Mouse (Mus musculus): Measurements from ENCODE around the gene Fads1. TPM values are rescaled to one million over a fixed set of nuclear protein-coding genes. Genes with fewer than 3 reads are reported as not detected.

The Fads1 gene
- polyA plus RNA-seq, 1 experiment from 2014 or later = 44.5 TPM

- H3K9ac ChIP-seq (replicated peaks; ENCODE audit: low read depth) = no peak overlapping the region
- no peak overlapping the region for H3K4me2 ChIP-seq (replicated peaks; ENCODE audit: low read depth, low read length)
- no peak for TF ChIP-seq CTCF (IDR thresholded peaks at IDR 0.05)
- TF ChIP-seq EP300 (IDR thresholded peaks at IDR 0.05) = no peak
- H3K4me3 ChIP-seq (ENCODE audit: low read depth, low read length) = no peak overlapping the region
- H3K36me3 ChIP-seq (ENCODE audit: insufficient read depth, low read length) = peaks cover 42% of the 10 kb centered on the region
- H3K9me3 ChIP-seq (ENCODE audit: low read length) = no peaks in the 10 kb centered on the region
- H3K27ac ChIP-seq (ENCODE audit: low read length) = no peak overlapping the region
- no peaks in the 10 kb centered on the region for H3K27me3 ChIP-seq (replicated peaks; ENCODE audit: insufficient read depth, low read length)
- ATAC-seq (no peak), DNase-seq (ENCODE audit: low spot score) (no peak)
- no peaks in the 10 kb centered on the region for H3K4me1 ChIP-seq (ENCODE audit: insufficient read depth, low read depth, low read length)
- 65% methylated on average over 3 of the region's 3 CpGs for WGBS
Measured at GRCm38 (mm10) chr19:10208851-10209250, 26.2 kb downstream of the Fads1 start.

DNA sequence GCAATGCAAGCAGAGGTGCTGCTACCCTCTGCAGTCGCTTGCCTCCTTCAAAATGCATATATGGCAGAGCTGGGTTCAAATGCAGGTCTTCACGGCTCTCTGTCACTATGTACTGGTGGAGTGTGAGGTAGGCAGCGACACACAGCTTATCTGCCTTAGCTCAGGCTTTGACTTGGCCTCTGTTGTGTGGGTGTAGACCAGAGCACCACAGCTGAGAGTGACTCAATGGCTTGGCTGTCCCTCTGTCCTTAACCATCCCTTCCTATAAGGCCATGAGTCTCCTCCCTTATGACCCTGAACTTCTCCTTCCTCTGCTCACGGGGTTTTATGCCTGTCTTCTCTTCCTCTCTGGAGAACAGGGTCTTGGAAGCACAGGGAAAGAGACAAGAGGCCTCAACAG is 28.2 kb downstream of the Fads1 start:
- DNase-seq (ENCODE audit: low spot score) = no peak
- ATAC-seq = no peak
- Histone ChIP-seq H3K36me3 (ENCODE audit: insufficient read depth, low read length) (peaks cover 42% of the 10 kb centered on the region), H3K4me2 (replicated peaks; ENCODE audit: low read depth, low read length) (no peak overlapping the region), H3K4me1 (ENCODE audit: insufficient read depth, low read depth, low read length) (no peaks in the 10 kb centered on the region), H3K9me3 (ENCODE audit: low read length) (no peaks in the 10 kb centered on the region), H3K27ac (ENCODE audit: low read length) (no peak overlapping the region), H3K9ac (replicated peaks; ENCODE audit: low read depth) (no peak overlapping the region), H3K27me3 (replicated peaks; ENCODE audit: insufficient read depth, low read length) (no peaks in the 10 kb centered on the region), H3K4me3 (ENCODE audit: low read depth, low read length) (no peak overlapping the region)
- WGBS = 78% methylated on average over 4 of the region's 4 CpGs
- TF ChIP-seq CTCF (IDR thresholded peaks at IDR 0.05) (no peak), EP300 (IDR thresholded peaks at IDR 0.05) (no peak)

DNA sequence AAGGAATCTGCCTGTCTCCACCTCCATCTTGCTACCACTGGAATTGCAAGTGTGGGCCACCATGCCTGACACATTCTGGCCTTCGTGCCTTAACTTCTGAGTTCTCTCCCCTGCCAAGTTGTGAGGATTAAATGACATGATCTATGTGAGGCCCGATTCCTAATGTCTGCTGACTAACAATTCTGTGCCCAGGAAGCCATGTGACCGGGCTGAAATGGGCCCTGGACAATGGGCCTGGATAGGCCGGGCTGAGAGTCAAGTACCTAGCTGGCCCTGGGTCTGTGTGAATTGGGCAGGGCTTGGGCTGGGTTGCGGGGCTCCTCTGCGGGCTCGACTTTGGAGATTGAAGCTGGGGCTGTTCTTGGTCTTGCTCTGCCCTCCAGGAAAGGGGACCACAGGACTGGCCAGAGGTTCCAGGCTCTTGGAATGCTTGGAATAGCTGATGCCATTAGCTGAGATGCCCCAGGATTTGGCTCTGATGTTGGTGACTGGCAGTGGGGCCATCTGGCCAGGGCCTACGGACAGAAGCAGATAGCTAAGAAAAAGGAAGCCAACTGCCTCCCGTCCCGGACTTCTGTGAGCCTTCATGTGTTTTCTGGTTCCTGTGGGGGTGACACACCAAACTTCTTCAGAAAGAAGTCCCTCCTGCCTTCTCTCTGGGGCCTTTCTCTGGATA is 31.2 kb downstream of the Fads1 start:
- H3K36me3 ChIP-seq (ENCODE audit: insufficient read depth, low read length) = peaks cover 28% of the 10 kb centered on the region
- DNase-seq (ENCODE audit: low spot score) (no peak), ATAC-seq (no peak)
- no peak overlapping the region for H3K27ac ChIP-seq (ENCODE audit: low read length)
- H3K27me3 ChIP-seq (replicated peaks; ENCODE audit: insufficient read depth, low read length) = no peaks in the 10 kb centered on the region
- no peaks in the 10 kb centered on the region for H3K9me3 ChIP-seq (ENCODE audit: low read length)
- no peak overlapping the region for H3K4me2 ChIP-seq (replicated peaks; ENCODE audit: low read depth, low read length)
- TF ChIP-seq EP300 (IDR thresholded peaks at IDR 0.05) (no peak), CTCF (IDR thresholded peaks at IDR 0.05) (no peak)
- no peaks in the 10 kb centered on the region for H3K4me1 ChIP-seq (ENCODE audit: insufficient read depth, low read depth, low read length)
- H3K4me3 ChIP-seq (ENCODE audit: low read depth, low read length) = no peak overlapping the region
- H3K9ac ChIP-seq (replicated peaks; ENCODE audit: low read depth) = no peak overlapping the region
- 80% methylated on average over 10 of the region's 10 CpGs for WGBS

GRCm38 (mm10) chr19:10216101-10216500 is 33.4 kb downstream of the Fads1 start:
- 63% methylated on average over 7 of the region's 8 CpGs for WGBS

DNA sequence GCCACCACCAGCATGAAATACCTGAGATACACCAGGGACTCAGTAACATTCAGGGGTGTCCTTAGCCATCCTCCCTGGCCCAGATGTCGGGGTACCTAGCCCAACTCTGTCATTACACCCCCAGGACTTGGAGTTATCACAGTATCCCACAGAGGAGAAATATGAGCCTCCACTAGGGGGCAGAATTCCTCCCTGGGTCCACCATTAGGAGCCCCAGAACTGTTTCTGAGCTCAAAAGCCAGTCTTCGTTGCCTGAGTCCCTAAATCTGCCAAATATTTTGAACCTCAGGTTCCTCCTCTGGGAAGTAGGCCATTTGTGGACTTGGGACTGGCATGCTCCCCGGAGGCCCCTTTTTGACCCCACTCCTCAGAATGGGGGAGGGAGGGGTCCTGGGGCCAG is 36.4 kb downstream of the Fads1 start:
- H3K4me3 ChIP-seq (ENCODE audit: low read depth, low read length) = no peak overlapping the region

More at GRCm38 (mm10) chr19:10216101-10216500, 33.4 kb downstream of the Fads1 start:
- DNase-seq (ENCODE audit: low spot score) = no peak
- H3K4me3 ChIP-seq (ENCODE audit: low read depth, low read length) = no peak overlapping the region
- no peak overlapping the region for H3K4me2 ChIP-seq (replicated peaks; ENCODE audit: low read depth, low read length)
- H3K9ac ChIP-seq (replicated peaks; ENCODE audit: low read depth) = no peak overlapping the region
- H3K27me3 ChIP-seq (replicated peaks; ENCODE audit: insufficient read depth, low read length) = no peaks in the 10 kb centered on the region
- H3K27ac ChIP-seq (ENCODE audit: low read length) = no peak overlapping the region
- no peak for TF ChIP-seq CTCF (IDR thresholded peaks at IDR 0.05)
- TF ChIP-seq EP300 (IDR thresholded peaks at IDR 0.05) = no peak
- H3K36me3 ChIP-seq (ENCODE audit: insufficient read depth, low read length) = peaks cover 13% of the 10 kb centered on the region; the same call in 1 of the 2 replicates
- ATAC-seq = no peak
- no peaks in the 10 kb centered on the region for H3K4me1 ChIP-seq (ENCODE audit: insufficient read depth, low read depth, low read length)
- no peaks in the 10 kb centered on the region for H3K9me3 ChIP-seq (ENCODE audit: low read length)

GRCm38 (mm10) chr19:10219593-10219992 is 36.9 kb downstream of the Fads1 start:
- Histone ChIP-seq H3K27ac (ENCODE audit: low read length) (0 out of 2 replicates have a peak overlapping the region, but pooled peaks have one; percentile 6), H3K4me1 (ENCODE audit: insufficient read depth, low read depth, low read length) (peaks cover under 1% of the 10 kb centered on the region; the same call in 1 of the 2 replicates), H3K9me3 (ENCODE audit: low read length) (no peaks in the 10 kb centered on the region), H3K36me3 (ENCODE audit: insufficient read depth, low read length) (no peaks in the 10 kb centered on the region), H3K4me3 (ENCODE audit: low read depth, low read length) (no peak overlapping the region), H3K4me2 (replicated peaks; ENCODE audit: low read depth, low read length) (no peak overlapping the region), H3K27me3 (replicated peaks; ENCODE audit: insufficient read depth, low read length) (no peaks in the 10 kb centered on the region), H3K9ac (replicated peaks; ENCODE audit: low read depth) (no peak overlapping the region)
- ATAC-seq (peak; percentile 79), DNase-seq (ENCODE audit: low spot score) (peak; percentile 65)
- TF ChIP-seq EP300 (IDR thresholded peaks at IDR 0.05) (no peak), CTCF (IDR thresholded peaks at IDR 0.05) (no peak)
- WGBS = 39% methylated on average over 4 of the region's 6 CpGs

More for the DNA sequence above, 36.4 kb downstream of the Fads1 start:
- H3K4me2 ChIP-seq (replicated peaks; ENCODE audit: low read depth, low read length) = no peak overlapping the region
- 44% methylated on average over 3 of the region's 3 CpGs for WGBS
- no peaks in the 10 kb centered on the region for H3K9me3 ChIP-seq (ENCODE audit: low read length)
- H3K27ac ChIP-seq (ENCODE audit: low read length) = 0 out of 2 replicates have a peak overlapping the region, but pooled peaks have one; percentile 6
- no peak overlapping the region for H3K9ac ChIP-seq (replicated peaks; ENCODE audit: low read depth)
- H3K36me3 ChIP-seq (ENCODE audit: insufficient read depth, low read length) = no peaks in the 10 kb centered on the region
- no peaks in the 10 kb centered on the region for H3K4me1 ChIP-seq (ENCODE audit: insufficient read depth, low read depth, low read length)
- no peaks in the 10 kb centered on the region for H3K27me3 ChIP-seq (replicated peaks; ENCODE audit: insufficient read depth, low read length)
- DNase-seq (ENCODE audit: low spot score) (peak; percentile 73), ATAC-seq (peak; percentile 73)
- peak; percentile 80 for TF ChIP-seq CTCF (IDR thresholded peaks at IDR 0.05)
- no peak for TF ChIP-seq EP300 (IDR thresholded peaks at IDR 0.05)
